Mouse (Mus musculus) bone marrow, adult 2 months (tissue): ENCODE data around the gene Rcsd1. TPM values are rescaled to one million over a fixed set of nuclear protein-coding genes. Genes with fewer than 3 reads are reported as not detected.
A peak's percentile ranks its signal among the peaks of the same experiment; 100 is the strongest.

Experiments used
- H3K27ac ChIP-seq: fragments of 200-500 bp; 2 replicates; pipeline ENCODE4 v1.5.1; 2012; ENCODE audit warnings: low read depth, mild to moderate bottlenecking, control low read depth, inconsistent platforms, low read length; ENCODE audit not compliant: control insufficient read depth, poor library complexity, insufficient read depth
- H3K4me1 ChIP-seq: fragments of 200-500 bp; 2 replicates; pipeline ENCODE4 v1.6.1; 2011; ENCODE audit warnings: low read length; ENCODE audit not compliant: control insufficient read depth, insufficient read depth
- H3K4me3 ChIP-seq: fragments of 200-500 bp; replicated peaks from 2 replicates; pipeline ENCODE3; 2011; ENCODE audit warnings: mild to moderate bottlenecking, low read depth, low read length, control low read depth; ENCODE audit not compliant: control insufficient read depth
- CTCF ChIP-seq: fragments of 200-500 bp; IDR thresholded peaks from 2 replicates; pipeline ENCODE4 v1.5.1; 2011; ENCODE audit warnings: low read length, control low read depth; ENCODE audit not compliant: control insufficient read depth, insufficient read depth
- POLR2A ChIP-seq: fragments of 200-500 bp; IDR thresholded peaks from 2 replicates; pipeline ENCODE4 v1.6.1; 2011; ENCODE audit warnings: low read depth, mild to moderate bottlenecking, control low read depth, low read length, borderline replicate concordance; ENCODE audit not compliant: control insufficient read depth
- WGBS: fragments of 180-500 bp; shearing (Covaris S2); methylation state at CpG from one replicate; pipeline ENCODE4 v1.1.7; 2018; 5-methylcytosine and 5-hydroxymethylcytosine counted together
- polyA plus RNA-seq: library from polyadenylated mRNA; stranded (reverse); fragments of >200 nt; gene quantifications from 2 replicates; pipeline ENCODE4 v1.2.4, GENCODE M21; 2011; ENCODE audit warnings: low replicate concordance; ENCODE audit not compliant: missing spikeins, insufficient read depth, insufficient read length

Rcsd1 gene
- polyA plus RNA-seq, 1 experiment: 119 TPM

DNA sequence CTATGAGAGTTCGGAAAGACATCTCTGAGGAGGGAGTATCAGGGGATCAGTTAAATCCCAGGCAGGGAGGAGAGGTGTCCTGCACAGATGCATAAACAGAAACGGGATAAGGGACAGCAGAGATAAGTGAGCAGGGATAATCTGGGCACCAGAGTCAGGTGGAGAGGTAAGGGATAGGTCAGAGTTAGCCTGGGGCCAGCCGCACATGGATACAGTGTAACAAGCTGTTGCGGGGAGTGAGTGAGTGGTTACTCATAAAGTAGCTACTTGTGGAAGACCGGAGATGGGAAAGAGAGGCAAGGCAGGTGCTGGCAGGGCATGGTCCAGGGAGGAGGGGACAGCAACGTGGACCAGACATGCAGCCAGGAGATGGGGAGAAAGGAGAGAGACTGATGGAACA lies 39.5 kb downstream of the Rcsd1 start:
- H3K4me3 ChIP-seq: no peak overlapping the region
- TF ChIP-seq CTCF (no peak), POLR2A (no peak)
- H3K27ac ChIP-seq: no peak overlapping the region
- H3K4me1 ChIP-seq: peaks cover 3% of the 10 kb centered on the region; the same call in 1 of the 2 replicates
- 81% methylated on average over 6 of the region's 6 CpGs for WGBS

DNA sequence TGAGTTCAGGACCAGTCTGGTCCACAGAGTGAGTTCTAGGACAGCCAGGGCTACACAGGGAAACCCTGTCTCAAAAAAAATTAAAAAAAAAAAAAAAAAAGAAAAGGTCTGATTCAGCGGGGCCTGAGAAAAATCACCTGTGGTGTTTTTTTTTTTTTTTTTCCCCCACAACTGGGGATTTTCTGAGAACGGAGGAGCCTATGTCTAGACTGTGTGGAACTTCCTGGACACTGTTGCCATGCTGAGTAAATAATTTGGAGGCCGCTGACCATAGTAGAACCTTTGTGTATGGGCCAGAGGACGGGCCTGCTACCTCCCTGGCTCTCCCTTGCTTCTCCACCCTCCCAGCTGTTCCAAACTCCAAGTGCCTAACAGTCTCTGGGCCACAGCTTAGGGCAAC lies 40.7 kb downstream of the Rcsd1 start:
- WGBS: 70% methylated on average over 4 of the region's 4 CpGs
- TF ChIP-seq CTCF: no peak
- no peak overlapping the region for H3K4me3 ChIP-seq
- H3K4me1 ChIP-seq: peaks cover 1% of the 10 kb centered on the region; the same call in 1 of the 2 replicates
- no peak overlapping the region for H3K27ac ChIP-seq

DNA sequence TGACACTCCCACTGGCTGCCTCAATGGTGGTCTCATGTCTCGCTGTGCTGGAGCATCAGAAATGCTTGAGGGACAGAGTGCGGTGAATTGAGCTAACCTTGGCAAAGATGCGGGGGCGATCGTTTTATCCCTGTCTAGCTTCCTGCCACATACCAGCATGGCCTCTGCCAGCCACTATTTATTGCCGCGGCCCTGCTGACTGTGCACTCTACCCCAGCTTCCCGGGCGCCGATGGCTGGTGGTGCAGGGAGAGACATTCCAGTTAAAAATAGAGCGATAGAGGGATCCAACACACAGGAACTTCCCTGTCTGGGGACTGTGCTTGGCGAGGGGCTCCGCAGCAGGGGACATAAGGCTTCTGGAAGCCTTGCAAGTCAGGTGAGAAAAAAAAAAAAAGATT lies 42.2 kb downstream of the Rcsd1 start:
- Histone ChIP-seq H3K27ac (no peak overlapping the region), H3K4me3 (no peak overlapping the region), H3K4me1 (peaks cover 3% of the 10 kb centered on the region; the same call in 1 of the 2 replicates)
- 74% methylated on average over 13 of the region's 13 CpGs for WGBS
- TF ChIP-seq CTCF: no peak
- no peak for TF ChIP-seq POLR2A

GRCm38 (mm10) chr1:165666944-165667343 lies 42.6 kb downstream of the Rcsd1 start:
- H3K4me3 ChIP-seq: no peak overlapping the region
- WGBS: 55% methylated on average over 6 of the region's 6 CpGs
- H3K4me1 ChIP-seq: peaks cover 3% of the 10 kb centered on the region; the same call in 1 of the 2 replicates
- TF ChIP-seq POLR2A (no peak), CTCF (no peak)
- no peak overlapping the region for H3K27ac ChIP-seq

DNA sequence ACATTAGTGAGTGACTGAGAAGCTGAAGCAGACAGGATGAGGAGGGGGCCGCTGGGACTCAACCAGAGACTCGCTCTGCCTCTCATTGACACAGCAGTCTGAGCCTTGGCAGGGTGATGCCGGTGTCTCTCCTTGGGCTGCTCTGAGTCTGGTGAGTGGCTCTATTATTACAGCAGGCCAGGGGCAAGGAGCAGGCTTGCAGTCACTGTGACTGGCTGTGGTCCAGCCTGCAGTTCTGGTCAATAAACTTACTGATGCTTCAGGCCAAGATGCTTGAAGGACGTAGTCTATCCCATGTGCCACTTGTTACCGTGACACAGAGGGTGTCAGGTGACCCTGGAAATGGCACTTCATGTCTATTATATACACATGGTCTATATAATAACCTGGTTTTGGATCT lies 43.8 kb downstream of the Rcsd1 start:
- no peak overlapping the region for H3K27ac ChIP-seq
- WGBS: 85% methylated on average over 5 of the region's 5 CpGs

GRCm38 (mm10) chr1:165663277-165663676 lies 46.3 kb downstream of the Rcsd1 start:
- TF ChIP-seq CTCF (no peak), POLR2A (no peak)
- 55% methylated on average over 16 of the region's 16 CpGs for WGBS
- no peak overlapping the region for H3K4me3 ChIP-seq
- H3K4me1 ChIP-seq: peaks cover 3% of the 10 kb centered on the region; the same call in 1 of the 2 replicates
- H3K27ac ChIP-seq: peak overlapping the region; percentile 64

More for the DNA sequence above, 43.8 kb downstream of the Rcsd1 start:
- no peak for TF ChIP-seq POLR2A
- TF ChIP-seq CTCF: no peak
- peaks cover 3% of the 10 kb centered on the region; the same call in 1 of the 2 replicates for H3K4me1 ChIP-seq
- no peak overlapping the region for H3K4me3 ChIP-seq

DNA sequence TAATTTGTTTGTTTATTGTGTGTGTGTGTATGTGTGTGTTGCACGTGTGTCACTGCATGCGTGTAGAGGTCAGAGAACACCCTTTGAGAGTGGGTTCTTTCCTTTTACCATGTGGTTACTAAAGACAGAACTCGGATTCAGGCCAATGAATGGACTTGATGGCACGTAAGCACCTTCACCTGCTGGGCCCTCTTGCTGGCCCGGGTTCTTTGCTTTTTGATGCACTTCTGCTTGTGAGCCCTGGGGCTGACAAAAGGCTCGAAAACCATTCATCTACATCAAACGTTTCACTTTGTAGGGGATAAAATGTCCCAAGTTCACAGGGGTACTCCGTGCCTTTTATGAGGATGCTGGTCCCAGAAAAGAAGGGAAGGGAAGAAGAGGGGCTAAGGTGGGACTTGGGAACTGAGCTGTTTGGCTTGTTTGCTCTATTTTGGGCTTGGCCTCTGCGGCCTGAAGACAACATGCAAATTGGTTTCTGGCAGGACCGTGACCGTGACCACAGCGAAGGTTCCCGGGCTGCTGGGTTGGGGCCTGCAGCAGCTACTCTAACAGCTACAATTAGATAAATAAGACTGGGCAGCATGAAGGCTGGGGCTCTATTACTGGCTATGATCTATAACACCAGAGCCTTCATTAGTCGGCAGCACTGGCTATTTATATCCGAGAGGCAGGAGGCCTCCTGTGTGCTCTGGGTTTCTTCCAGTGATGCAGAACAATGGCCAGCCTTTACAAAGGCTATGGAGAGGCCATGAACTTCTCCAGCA lies 46.9 kb downstream of the Rcsd1 start:
- H3K27ac ChIP-seq: peak overlapping the region; percentile 64; the same call in 1 of the 2 replicates
- 71% methylated on average over 15 of the region's 15 CpGs for WGBS
- peaks cover 3% of the 10 kb centered on the region; the same call in 1 of the 2 replicates for H3K4me1 ChIP-seq
- TF ChIP-seq CTCF (no peak), POLR2A (no peak)
- H3K4me3 ChIP-seq: no peak overlapping the region

DNA sequence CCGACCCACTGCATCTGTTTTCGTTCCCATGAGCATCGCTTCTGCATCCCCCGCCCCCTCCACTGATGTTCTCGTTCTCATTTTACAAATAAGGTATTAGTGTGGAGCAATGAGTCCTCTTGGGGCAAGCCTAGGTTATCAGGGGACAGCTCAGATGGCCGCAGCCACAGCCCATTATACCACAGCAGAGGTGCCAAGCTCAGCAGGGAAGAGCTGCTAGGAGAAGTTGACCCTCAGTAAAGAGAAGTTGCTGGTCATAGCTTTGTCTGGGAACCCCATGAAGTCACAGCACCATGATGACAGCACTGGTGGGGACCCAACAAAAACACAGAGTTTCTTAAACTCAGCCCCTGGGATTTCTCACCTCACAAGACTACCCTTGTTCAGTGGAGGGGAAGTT lies 47.8 kb downstream of the Rcsd1 start:
- peaks cover 3% of the 10 kb centered on the region; the same call in 1 of the 2 replicates for H3K4me1 ChIP-seq
- 76% methylated on average over 6 of the region's 6 CpGs for WGBS
- H3K27ac ChIP-seq: no peak overlapping the region
- H3K4me3 ChIP-seq: no peak overlapping the region
- TF ChIP-seq POLR2A (no peak), CTCF (no peak)
